Mouse (Mus musculus): Measurements from ENCODE around the gene C3.

The C3 gene

GRCm38 (mm10) chr17:57228014-57228413 is at the start of gene C3:
Gene C3, minus strand, starts transcription at chr17:57228136.
- DNase-seq (ENCODE audit: low spot score) = peak; percentile 43

GRCm38 (mm10) chr17:57276634-57277121 is 48.7 kb upstream of the C3 start:
- no peak for DNase-seq (ENCODE audit: low spot score)

GRCm38 (mm10) chr17:57275997-57276351 is 48.0 kb upstream of the C3 start:
- DNase-seq (ENCODE audit: low spot score) = no peak

DNA sequence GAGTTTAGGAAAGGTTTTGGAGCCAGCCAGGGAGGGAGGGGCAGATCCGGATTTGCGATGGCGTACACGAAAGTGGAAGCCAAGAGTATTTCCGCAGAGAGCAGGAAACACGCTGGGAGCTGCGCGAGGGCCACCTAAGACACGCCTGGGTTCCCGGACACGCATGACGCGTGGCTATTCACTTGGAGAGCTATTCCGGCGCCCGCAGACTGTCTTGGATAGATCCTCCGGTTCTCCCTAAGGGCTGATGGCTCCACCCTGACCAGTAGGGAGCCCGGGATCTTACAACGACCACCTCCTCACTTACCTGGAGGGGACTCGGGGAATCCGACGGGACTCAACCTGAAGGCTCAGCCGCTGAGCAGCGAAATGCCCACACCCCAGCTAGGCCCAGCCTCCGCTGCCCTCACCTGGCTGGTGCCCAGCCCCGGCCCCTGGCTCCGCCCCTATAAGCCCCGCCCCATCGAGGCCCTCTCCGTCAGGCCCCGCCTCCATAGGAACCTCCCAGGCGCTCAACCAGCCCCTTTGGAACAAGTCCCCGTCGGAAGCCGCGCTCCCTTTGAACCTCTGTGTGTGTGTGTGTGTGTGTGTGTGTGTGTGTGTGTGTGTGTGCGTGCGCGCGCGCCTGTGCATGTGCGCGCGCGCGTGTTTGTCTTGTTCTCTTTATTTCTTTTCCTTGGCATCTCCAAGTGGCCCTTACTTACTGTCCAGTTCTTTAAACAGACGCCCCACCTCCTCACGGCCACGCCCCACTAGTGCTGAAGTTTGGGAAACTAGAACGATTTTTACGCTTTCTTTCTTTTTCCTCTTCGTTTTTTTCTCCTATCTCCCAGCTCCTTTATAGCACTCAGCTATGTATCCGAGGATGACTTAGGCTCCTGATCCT is 47.4 kb upstream of the C3 start:
- peak; percentile 81 for DNase-seq (ENCODE audit: low spot score)

- DNase-seq (ENCODE audit: low spot score) = no peak
Observed at GRCm38 (mm10) chr17:57274686-57275085, 46.8 kb upstream of the C3 start.

DNA sequence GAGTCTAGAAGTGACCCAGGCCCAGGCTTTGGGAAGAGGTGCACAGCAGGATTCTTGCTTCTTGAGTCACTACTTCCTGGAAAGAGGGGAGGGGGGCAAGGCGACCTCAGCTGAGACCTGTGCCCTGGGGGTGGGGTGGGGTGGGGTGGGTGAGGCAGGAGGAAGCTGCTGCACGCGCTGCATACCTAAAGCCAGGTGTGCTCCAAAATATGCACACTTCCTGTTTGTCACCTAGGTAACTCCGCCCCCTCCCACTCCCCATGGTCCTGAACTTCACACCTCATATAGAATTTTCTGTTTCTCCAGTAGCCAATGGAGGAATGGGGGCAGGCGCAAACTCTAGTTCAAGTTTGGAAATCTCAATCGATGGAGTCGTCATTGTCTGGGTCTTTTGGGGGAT is 45.9 kb upstream of the C3 start:
- DNase-seq (ENCODE audit: low spot score) = no peak

DNA sequence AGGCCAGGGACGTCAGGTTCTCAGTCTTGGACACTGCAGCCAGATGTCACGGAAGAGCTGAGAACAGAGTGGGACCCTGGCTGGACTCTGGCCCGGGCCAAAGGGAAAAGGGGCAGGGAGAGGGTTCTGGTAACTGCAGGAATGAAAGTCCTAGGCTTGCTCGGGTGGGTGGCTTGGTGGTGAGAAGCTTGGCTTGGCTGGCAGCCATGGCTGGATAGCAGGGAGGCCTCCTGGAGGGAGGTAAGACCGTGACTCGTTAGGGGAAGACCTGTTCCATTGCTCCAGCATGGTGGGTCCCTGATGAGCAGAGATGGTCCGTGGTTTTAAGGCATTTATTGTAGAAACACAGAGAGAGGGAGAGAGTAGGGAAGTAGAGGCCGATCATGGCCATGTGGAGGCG is 43.4 kb upstream of the C3 start:
- DNase-seq (ENCODE audit: low spot score) = no peak

GRCm38 (mm10) chr17:57267556-57268126 is 39.7 kb upstream of the C3 start:
- no peak for DNase-seq (ENCODE audit: low spot score)

GRCm38 (mm10) chr17:57264972-57265945 is 37.3 kb upstream of the C3 start:
- peak; percentile 91 for DNase-seq (ENCODE audit: low spot score)

DNA sequence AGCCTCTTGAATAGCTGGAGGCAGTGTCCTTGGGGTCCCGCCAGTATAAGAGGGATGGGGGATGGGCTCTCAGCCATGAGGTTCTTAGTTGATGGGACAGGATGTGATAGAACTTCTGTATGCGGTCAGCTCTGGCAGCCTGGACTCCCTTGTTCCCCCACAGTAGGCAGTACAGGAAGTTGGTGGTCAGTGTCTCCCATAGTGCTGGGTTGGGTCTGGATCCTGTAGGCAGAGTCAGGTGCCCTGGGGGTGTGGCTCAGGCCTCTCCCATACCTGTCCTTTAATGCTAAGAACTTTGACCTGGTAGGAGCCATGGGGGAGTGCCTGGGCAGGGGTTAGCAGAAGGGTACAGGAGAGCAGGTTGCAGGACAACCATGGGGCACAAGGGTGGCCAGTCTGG is 36.2 kb upstream of the C3 start:
- no peak for DNase-seq (ENCODE audit: low spot score)

GRCm38 (mm10) chr17:57262901-57263550 is 35.1 kb upstream of the C3 start:
- DNase-seq (ENCODE audit: low spot score) = no peak

DNA sequence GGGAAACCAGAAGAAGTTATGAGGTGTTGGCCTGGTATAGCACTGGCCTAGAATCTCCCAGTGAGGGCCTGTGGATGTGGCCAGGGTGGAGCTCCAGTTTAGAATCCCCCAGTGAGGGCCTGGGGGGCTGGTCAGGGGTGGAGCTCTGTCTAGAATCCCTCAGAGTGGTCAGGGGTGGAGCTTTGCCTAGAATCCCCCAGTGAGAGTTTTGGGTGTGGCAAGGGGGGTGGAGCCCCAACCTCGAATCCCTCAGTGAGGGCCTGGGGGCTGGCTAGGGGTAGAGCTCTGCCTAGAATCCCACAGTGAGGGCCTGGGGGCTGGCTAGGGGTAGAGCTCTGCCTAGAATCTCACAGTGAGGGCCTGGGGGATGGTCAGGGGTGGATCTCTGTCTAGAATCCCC is 33.9 kb upstream of the C3 start:
- DNase-seq (ENCODE audit: low spot score) = no peak

DNA sequence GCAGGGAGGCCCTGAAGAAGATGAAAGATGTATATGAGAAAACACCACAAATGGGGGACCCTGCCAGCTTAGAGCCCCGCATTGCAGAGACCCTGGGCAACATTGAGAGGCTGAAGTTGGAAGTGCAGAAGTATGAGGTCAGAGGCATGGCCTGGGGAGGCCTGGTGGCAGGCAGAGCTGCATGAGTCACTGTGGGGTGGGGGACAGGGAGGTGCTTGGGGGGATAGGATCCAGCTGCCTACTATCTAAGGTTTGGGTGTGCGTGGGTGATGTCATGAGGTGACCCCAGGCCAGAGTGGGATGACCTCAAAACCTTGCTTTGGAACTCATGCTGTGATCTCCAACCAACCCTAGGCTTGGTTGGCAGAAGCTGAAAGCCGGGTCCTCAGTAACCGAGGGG is 33.4 kb upstream of the C3 start:
- no peak for DNase-seq (ENCODE audit: low spot score)

- no peak for DNase-seq (ENCODE audit: low spot score)
Observed at GRCm38 (mm10) chr17:57260351-57260750, 32.4 kb upstream of the C3 start.

DNA sequence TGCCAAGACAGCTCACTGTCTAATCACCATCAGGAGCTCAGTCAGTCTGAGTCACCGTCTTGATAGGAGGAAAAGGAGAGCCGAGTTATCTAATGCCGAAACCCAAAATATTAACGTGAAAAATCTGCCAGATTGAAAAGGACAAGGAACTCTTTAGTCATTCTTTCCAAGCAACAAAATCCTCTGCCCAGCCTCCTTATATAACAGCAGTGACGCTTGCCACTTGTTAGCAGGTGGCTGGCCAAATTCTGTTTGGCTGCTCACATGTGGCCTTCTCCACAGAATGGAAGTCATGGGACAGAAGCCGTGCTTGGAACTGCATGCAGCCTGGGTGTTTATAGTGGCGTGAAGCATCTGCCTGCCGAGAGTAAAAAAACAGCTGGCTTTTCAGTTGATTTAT is 31.8 kb upstream of the C3 start:
- no peak for DNase-seq (ENCODE audit: low spot score)

DNA sequence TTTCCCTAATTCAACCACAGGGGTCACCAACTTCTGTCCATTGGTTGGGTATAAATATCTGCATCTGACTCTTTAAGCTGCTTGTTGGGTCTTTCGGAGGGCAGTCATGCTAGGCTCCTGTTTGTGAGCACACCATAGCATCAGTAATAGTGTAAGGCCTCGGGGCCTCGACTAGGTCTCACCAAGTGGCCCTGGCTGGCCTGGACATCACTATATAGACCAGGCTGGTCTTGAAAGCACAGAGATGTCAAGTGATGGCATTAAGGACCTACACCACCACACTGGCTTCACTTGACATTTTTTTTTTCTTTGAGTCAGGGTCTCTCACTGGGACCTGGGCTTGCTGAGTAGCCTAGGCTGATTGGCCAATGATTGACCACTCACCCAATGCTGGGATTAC is 30.3 kb upstream of the C3 start:
- DNase-seq (ENCODE audit: low spot score) = no peak

DNA sequence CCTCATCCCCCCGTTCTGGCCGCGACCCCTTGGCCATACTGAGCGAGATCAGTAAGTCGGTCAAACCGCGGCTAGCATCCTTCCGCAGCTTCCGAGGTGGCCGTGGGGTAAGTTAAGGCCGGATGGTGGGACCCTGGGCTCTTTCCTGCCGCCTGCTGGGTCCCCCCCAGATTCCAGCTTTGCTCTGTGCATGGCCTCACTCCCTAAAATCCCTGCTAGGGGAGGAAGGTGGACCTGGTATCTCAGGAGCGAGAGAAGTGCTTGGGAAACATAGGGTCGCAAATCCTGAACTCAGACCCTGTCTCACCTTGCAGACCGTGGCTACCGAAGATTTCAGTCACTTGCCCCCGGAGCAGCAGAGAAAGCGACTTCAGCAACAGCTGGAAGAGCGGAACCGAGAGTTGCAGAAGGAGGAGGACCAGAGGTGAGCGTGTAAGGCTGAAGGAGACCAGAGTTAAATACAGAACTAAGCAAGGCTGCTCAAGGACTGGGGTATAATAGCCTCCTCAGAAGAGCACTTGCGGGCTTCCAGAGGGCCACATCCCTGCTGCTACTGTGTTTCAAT is 29.1 kb upstream of the C3 start:
- no peak for DNase-seq (ENCODE audit: low spot score)

GRCm38 (mm10) chr17:57255354-57255753 is 27.4 kb upstream of the C3 start:
- DNase-seq (ENCODE audit: low spot score) = no peak

- no peak for DNase-seq (ENCODE audit: low spot score)
Observed at GRCm38 (mm10) chr17:57253306-57253705, 25.4 kb upstream of the C3 start.

DNA sequence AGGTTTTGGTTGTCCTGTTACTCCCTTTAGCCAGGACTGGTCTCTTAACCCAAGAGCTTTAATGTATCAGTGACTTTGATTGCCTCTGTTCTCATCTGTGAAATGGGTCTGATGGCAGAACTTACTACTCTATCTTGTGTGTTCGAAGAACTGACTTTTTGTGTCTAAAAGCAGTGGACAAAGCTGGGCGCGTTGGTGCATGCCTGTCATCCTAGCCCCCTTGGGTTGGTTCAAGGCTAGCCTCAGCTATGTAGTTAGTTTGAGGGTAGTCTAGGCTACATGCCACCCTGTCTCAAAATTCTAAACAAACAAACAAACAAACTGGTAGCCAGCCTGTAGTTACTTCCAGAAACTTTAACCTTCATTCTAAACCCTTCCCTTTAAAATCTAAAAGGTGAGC is 23.5 kb upstream of the C3 start:
- no peak for DNase-seq (ENCODE audit: low spot score)

GRCm38 (mm10) chr17:57250461-57251160 is 22.7 kb upstream of the C3 start:
- no peak for DNase-seq (ENCODE audit: low spot score)

Measured in ovary, adult 18-20 months (tissue).